Mouse (Mus musculus) ES-Bruce4 (cell line): ENCODE measurements around the gene Tspan31. TPM values are rescaled to one million over a fixed set of nuclear protein-coding genes. Genes with fewer than 3 reads are reported as not detected.

Experiments used
- H3K27ac ChIP-seq: 2 replicates; pipeline ENCODE4 v1.5.1; 2012; ENCODE audit warnings: low read length, inconsistent platforms; ENCODE audit not compliant: insufficient read depth
- H3K27me3 ChIP-seq: 2 replicates; pipeline ENCODE4 v1.6.1; 2012; ENCODE audit warnings: mild to moderate bottlenecking, low read length, inconsistent platforms; ENCODE audit not compliant: control insufficient read depth, poor library complexity, insufficient read depth, severe bottlenecking
- H3K36me3 ChIP-seq: 2 replicates; pipeline ENCODE4 v1.6.1; 2012; ENCODE audit warnings: inconsistent platforms, mild to moderate bottlenecking, low read length, moderate library complexity; ENCODE audit not compliant: control insufficient read depth, poor library complexity, insufficient read depth, severe bottlenecking
- H3K4me1 ChIP-seq: one replicate; pipeline ENCODE4 v1.8.1; 2011; ENCODE audit warnings: low read length; ENCODE audit not compliant: control insufficient read depth, insufficient read depth
- H3K4me3 ChIP-seq: 2 replicates; pipeline ENCODE4 v1.5.1; 2011; ENCODE audit warnings: low read depth, mild to moderate bottlenecking, low read length
- H3K9ac ChIP-seq: 2 replicates; pipeline ENCODE4 v1.6.1; 2012; ENCODE audit warnings: low read depth, mild to moderate bottlenecking, inconsistent platforms; ENCODE audit not compliant: poor library complexity, severe bottlenecking
- H3K9me3 ChIP-seq: replicated peaks from 2 replicates; pipeline ENCODE4 v1.6.1; 2012; ENCODE audit warnings: mild to moderate bottlenecking, low read length, inconsistent platforms; ENCODE audit not compliant: control insufficient read depth, poor library complexity, insufficient read depth, severe bottlenecking
- CTCF ChIP-seq: IDR thresholded peaks from one replicate; pipeline ENCODE4 v1.8.1; 2011; ENCODE audit warnings: low read depth, low read length
- EP300 ChIP-seq: IDR thresholded peaks from 2 replicates; pipeline ENCODE4 v1.6.1; 2011; ENCODE audit warnings: low read depth, low read length; ENCODE audit not compliant: insufficient read depth
- POLR2A ChIP-seq: IDR thresholded peaks from one replicate; pipeline ENCODE4 v1.8.1; 2011; ENCODE audit warnings: low read length; ENCODE audit not compliant: insufficient read depth
- polyA plus RNA-seq: library from polyadenylated mRNA; stranded (reverse); fragments of >200 nt; gene quantifications from 2 replicates; pipeline ENCODE4 v1.2.4, GENCODE M21; 2011; ENCODE audit warnings: low read depth; ENCODE audit not compliant: missing spikeins, insufficient read depth, insufficient read length

The Tspan31 gene
- polyA plus RNA-seq, 1 experiment: 75.9 TPM

DNA sequence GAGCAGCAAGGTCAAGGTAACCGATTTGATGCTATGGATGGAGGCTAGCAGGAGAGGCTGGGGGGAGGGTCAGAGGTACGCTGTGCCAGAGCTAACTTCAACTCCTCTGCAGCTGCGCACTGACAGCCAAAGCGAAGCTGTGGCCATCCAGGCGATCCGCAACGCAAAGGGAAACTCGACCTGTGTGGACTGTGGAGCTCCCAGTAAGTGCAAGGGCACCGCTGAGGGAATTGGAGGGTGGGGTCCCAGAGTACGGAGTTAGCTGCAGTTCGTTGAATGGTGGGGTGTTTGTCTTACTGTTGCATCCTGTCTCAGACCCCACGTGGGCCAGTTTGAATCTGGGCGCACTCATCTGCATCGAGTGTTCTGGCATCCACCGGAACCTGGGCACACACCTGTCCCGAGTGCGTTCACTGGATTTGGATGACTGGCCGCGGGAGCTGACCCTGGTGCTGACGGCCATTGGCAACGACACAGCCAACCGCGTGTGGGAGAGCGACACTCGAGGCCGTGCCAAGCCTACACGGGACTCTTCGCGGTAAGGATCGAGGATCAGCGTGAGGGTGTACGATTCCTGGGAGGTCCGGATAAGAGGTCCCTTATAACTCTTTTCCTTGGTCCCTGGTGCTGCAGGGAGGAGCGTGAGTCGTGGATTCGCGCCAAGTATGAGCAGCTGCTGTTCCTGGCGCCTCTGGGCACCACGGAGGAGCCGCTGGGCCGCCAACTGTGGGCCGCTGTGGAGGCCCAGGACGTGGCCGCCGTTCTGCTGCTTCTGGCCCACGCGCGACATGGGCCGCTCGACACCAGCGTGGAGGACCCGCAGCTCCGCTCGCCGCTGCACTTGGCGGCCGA lies 20.7 kb upstream of the Tspan31 start:
- Histone ChIP-seq H3K4me3 (peak overlapping the region; percentile 24), H3K9ac (no peak overlapping the region)

DNA sequence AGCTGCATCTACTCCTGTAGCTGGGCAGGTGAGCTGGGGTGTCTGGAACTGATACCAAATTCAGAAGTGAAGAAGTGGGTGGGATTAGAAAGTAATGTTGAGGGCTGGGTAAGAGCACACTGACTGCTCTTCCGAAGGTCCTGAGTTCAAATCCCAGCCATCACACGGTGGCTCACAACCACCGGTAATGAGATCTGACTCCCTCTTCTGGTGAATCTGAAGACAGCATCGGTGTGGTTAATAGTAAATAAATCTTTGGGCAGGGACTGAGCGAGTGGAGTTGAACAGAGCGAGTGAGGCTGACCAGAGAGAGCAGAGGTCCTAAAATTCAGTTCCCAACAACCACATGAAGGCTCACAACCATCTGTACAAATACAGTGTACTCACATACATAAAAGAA lies 15.6 kb upstream of the Tspan31 start:
- TF ChIP-seq POLR2A (no peak), EP300 (no peak), CTCF (no peak)
- H3K27ac ChIP-seq: no peak overlapping the region
- no peak overlapping the region for H3K9ac ChIP-seq
- no peaks in the 10 kb centered on the region for H3K36me3 ChIP-seq
- no peaks in the 10 kb centered on the region for H3K9me3 ChIP-seq
- H3K4me3 ChIP-seq: no peak overlapping the region
- no peaks in the 10 kb centered on the region for H3K4me1 ChIP-seq
- H3K27me3 ChIP-seq: no peaks in the 10 kb centered on the region; the same call in 1 of the 2 replicates

More for the DNA sequence above, 20.7 kb upstream of the Tspan31 start:
- Histone ChIP-seq H3K36me3 (no peaks in the 10 kb centered on the region), H3K27me3 (peaks cover 2% of the 10 kb centered on the region; the same call in 1 of the 2 replicates), H3K27ac (no peak overlapping the region), H3K9me3 (no peaks in the 10 kb centered on the region), H3K4me1 (no peaks in the 10 kb centered on the region)
- TF ChIP-seq EP300: no peak
- no peak for TF ChIP-seq CTCF
- TF ChIP-seq POLR2A: no peak

DNA sequence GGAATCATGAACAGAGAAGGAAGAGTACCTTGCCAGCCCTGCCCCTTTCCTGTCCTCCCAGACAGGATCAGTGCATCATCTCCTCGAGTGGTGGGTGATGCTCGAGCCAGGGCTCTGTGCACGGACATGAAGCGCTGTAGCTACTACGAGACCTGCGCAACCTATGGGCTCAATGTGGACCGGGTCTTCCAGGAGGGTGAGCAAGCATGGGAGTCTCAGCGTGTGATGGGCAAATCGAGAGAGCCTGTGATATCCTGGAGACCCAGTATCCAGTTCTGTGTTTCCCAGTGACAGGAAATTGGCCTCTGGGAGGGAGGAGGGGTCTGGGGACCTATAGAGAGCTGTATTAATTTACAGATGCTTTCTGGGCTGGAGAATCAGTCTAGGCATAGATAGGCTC lies 15.0 kb upstream of the Tspan31 start:
- TF ChIP-seq EP300 (no peak), CTCF (no peak), POLR2A (no peak)
- Histone ChIP-seq H3K27me3 (peaks cover 3% of the 10 kb centered on the region), H3K4me3 (no peak overlapping the region), H3K4me1 (no peaks in the 10 kb centered on the region), H3K27ac (no peak overlapping the region), H3K9me3 (no peaks in the 10 kb centered on the region), H3K36me3 (no peaks in the 10 kb centered on the region), H3K9ac (no peak overlapping the region)

DNA sequence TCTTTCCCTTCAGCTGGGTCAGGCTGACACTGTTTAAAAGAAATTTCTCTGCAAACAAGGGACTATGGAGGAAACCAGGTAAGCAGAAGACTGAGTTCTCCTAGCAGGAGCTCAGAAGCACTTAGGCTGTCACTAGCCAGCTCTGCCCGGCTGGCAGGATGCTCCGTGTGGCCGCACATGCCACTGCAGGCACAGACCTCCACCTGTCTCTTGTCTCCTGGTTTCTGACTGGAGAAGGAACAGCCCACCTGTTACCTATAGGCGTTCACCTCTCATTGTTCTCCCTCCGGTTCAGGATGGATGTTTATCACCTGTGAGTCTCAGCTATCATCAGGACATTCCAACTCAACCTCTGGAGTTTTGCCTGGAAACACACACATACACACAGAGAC lies 13.8 kb upstream of the Tspan31 start:
- Histone ChIP-seq H3K27me3 (peaks cover 13% of the 10 kb centered on the region), H3K9ac (no peak overlapping the region), H3K9me3 (no peaks in the 10 kb centered on the region), H3K4me3 (no peak overlapping the region), H3K36me3 (no peaks in the 10 kb centered on the region), H3K4me1 (no peaks in the 10 kb centered on the region), H3K27ac (no peak overlapping the region)
- TF ChIP-seq POLR2A (no peak), EP300 (no peak)

DNA sequence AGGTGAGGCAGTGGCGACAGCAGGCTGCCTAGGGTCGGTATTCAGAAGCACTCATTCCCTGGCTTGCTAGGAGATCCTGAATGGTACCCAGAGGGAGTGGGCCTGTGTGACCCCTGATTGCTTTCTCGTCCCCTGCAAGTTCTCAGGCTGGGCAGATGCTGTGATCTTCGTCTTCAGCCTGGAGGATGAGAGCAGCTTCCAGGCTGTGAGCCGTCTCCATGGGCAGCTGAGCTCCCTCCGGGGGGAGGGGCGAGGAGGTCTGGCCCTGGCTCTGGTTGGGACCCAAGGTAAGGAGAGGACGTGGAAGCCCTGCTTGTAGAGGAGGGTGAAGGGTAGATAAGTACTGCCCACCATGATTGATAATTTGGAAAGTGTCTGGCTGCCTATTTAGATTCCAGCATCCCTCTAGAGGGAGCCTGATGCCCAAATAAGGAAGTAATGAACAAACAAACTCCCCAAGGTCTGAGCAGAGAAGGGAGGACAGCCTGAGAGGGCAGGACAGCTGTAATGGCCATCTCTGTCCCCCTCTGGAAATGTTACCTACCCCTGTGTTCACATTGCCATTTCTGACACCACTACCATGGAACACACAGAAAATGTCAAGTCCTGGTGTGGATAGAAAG lies 13.3 kb upstream of the Tspan31 start:
- H3K4me1 ChIP-seq: no peaks in the 10 kb centered on the region
- H3K27me3 ChIP-seq: peaks cover 15% of the 10 kb centered on the region
- no peaks in the 10 kb centered on the region for H3K36me3 ChIP-seq
- no peak overlapping the region for H3K27ac ChIP-seq
- H3K9me3 ChIP-seq: no peaks in the 10 kb centered on the region
- TF ChIP-seq POLR2A (no peak), CTCF (no peak), EP300 (no peak)
- H3K4me3 ChIP-seq: no peak overlapping the region
- no peak overlapping the region for H3K9ac ChIP-seq

DNA sequence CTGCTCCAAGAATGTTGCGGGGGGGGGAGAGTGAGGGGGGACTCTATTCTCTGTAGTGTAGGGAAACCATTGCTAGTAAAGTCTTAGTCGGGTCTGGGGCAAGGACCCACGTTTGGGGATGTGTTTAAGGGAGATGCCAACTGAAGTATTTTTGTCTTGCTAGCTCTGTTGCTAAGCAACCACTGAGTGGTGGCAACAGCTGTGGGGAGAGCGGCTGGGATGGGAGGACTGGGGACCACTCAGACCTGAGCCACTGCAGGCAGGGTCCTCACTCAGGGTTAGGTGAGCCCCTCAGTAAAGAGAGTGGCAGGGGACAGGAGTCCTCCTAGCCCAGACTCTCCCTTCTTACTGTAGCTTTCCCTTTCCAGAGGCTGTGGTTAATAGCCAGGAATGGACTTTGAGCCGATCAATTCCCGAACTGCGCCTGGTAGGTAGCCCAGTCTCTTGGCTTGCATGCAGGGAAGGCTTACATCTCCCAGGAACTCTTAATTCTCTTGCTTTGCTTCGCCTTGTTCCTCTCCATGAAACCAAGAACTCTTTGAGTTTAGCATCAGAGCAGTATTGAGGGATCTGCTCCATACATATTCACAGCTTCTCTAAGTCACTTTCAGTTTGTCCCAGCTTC lies 12.0 kb upstream of the Tspan31 start:
- H3K9ac ChIP-seq: no peak overlapping the region
- H3K4me1 ChIP-seq: no peaks in the 10 kb centered on the region
- no peak overlapping the region for H3K4me3 ChIP-seq
- no peak for TF ChIP-seq EP300
- TF ChIP-seq CTCF: no peak
- no peak for TF ChIP-seq POLR2A
- no peaks in the 10 kb centered on the region for H3K9me3 ChIP-seq
- no peaks in the 10 kb centered on the region for H3K36me3 ChIP-seq
- H3K27me3 ChIP-seq: peaks cover 15% of the 10 kb centered on the region
- H3K27ac ChIP-seq: no peak overlapping the region
